In the genomic region with DNA sequence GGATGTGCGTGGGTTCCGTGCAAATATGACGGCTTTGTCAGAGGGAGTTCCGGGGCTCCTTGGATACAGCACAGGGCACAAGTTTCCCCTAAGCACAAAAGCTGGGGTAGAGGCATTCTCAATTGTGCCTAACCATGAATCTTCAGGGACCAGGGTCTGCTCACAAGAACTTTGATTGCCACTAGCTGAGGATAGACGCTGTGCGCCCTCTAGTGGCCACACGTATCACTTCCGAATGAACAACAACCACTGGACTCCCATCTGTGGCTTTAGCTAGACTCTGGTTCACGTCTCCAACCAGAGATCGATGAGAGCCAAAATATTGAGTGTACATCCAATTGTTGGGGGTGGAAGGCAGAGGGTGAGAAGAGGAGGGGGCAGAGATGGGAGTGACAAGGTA, we compare ENCODE assay signal across 9 mouse cellular contexts. TPM values are rescaled to one million over a fixed set of nuclear protein-coding genes. Genes with fewer than 3 reads are reported as not detected.
DNase-seq lines count a peak whose midpoint lies in the region; TF ChIP-seq lines count a peak whose summit lies in the region.
"Had no signal": no experiment of that assay in that cellular context is flagged by ENCODE, and none has a peak within 500 bp of the region (broad histone marks: within the 10 kb centered on the region; RNA-seq: fewer than 3 reads in every experiment).

No protein-coding gene starts in this region.

- TF ChIP-seq CTCF in gastrocnemius, adult 2 months (IDR thresholded peaks at IDR 0.05): peak; percentile 93

- H3K4me3 ChIP-seq in gastrocnemius, adult 2 months: no peak overlapping the region
- H3K4me3 ChIP-seq: limb, embryonic 13.5 days had no signal

- no peak overlapping the region for H3K27ac ChIP-seq in gastrocnemius, adult 2 months
- H3K27ac ChIP-seq: limb, embryonic 13.5 days had no signal

- DNase-seq in CD8-positive naive resting alpha-beta T cell, adult 2 months (ENCODE audit: low read depth in 2 of 2, low spot score in 2 of 2): peak; percentile 66
- peak; percentile 52 for DNase-seq in Muller cell, postnatal 12 days (ENCODE audit: inconsistent ontology term)
- DNase-seq in cerebellum, postnatal 14 days: peak; percentile 86 to 89
- DNase-seq in gastrocnemius, adult 2 months: peak; percentile 82
- DNase-seq in kidney, postnatal 4 days: peak; percentile 88 to 91
- peak; percentile 87 for DNase-seq in lung, postnatal 14 days
- DNase-seq in right cerebral cortex, postnatal 25 days: peak; percentile 57
- peak; percentile 67 for DNase-seq in yolk sac, embryonic 10.5 days (ENCODE audit: low spot score)

- intact Hi-C loops in gastrocnemius, adult 2 months (cut with DNase I): loop anchor here (1.0 to 10.0 kb wide), 2 partner anchors 75 to 231 kb away; no protein-coding TSS in a partner anchor

RNA-seq across cellular contexts. Expression of a gene that starts 18.1 kb away (rescaled TPM):
- total RNA-seq in gastrocnemius, adult 2 months (2021): 1 to 10 TPM; 1.0 to 1.3 TPM

RNA-seq across cellular contexts. Expression of a gene that starts 19.1 kb away (rescaled TPM):
- total RNA-seq in gastrocnemius, adult 2 months (2021): not detected

RNA-seq across cellular contexts. Expression of a gene that starts 23.9 kb away (rescaled TPM):
- 10 to 100 TPM in 1 of 2 experiments, 1 to 10 TPM in 1; 8.8 to 18.7 TPM for total RNA-seq in gastrocnemius, adult 2 months (2021)
